Mouse (Mus musculus): ENCODE data around the gene Apom.

DNA sequence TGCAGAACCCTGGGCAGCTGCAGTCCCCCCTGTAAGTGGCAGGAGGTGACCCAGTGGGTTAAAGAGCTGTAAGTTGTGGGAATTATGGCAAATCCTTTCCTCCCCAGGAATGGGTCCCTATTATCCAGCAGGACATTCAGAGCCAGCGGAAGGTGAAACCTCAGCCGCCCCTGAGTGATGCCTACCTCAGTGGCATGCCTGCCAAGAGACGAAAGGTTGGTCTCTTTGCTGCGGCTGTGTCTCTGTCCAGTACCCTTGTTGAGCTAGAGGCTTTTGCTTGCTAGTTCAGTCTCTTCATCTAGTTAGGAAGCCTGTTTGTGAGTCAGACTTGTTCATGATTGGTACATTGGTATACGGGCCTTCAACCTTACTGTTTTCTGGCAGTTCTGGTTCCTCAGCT lies 14.3 kb upstream of the Apom start:
- TF ChIP-seq CTCF (IDR thresholded peaks at IDR 0.05; ENCODE audit: borderline replicate concordance, insufficient read depth, low read length), result no peak
- TF ChIP-seq POLR2A (IDR thresholded peaks at IDR 0.05; ENCODE audit: low read depth, low read length), result no peak
